Mouse (Mus musculus) MEL (cell line): ENCODE results near the gene Ruvbl1. TPM values are rescaled to one million over a fixed set of nuclear protein-coding genes. Genes with fewer than 3 reads are reported as not detected.

Experiments
- DNase-seq: peaks from one replicate; pipeline ENCODE4 v3.0.0; 2011; ENCODE audit warnings: low read depth, low spot score
- H3K27ac ChIP-seq: 2 replicates; pipeline ENCODE4 v1.5.1; 2012; ENCODE audit warnings: low read depth, mild to moderate bottlenecking, control low read depth, low read length, moderate library complexity; ENCODE audit not compliant: control insufficient read depth
- H3K27me3 ChIP-seq, 2 experiments: fragments of 150-350 bp in 1 of 2; sonication (generic) in 1 of 2; 2 replicates each; pipeline ENCODE4 v1.6.1; 2012; ENCODE audit warnings: low read length in 2 of 2, mild to moderate bottlenecking in 2 of 2, improper control_type of control experiment in 1 of 2, moderate library complexity in 1 of 2; ENCODE audit not compliant: insufficient read depth in 2 of 2, control insufficient read depth in 1 of 2
- H3K36me3 ChIP-seq, 2 experiments: 2 replicates each; pipeline ENCODE4 v1.6.1; 2012 to 2014; ENCODE audit warnings: low read length in 2 of 2, improper control_type of control experiment in 1 of 2, inconsistent platforms in 1 of 2, mild to moderate bottlenecking in 1 of 2; ENCODE audit not compliant: insufficient read depth in 2 of 2, control insufficient read depth in 1 of 2
- H3K4me1 ChIP-seq, 2 experiments: fragments of 150-350 bp in 1 of 2; sonication (generic) in 1 of 2; 2 replicates each; pipeline ENCODE4 v1.6.1; 2012; ENCODE audit warnings: low read length in 2 of 2, improper control_type of control experiment in 1 of 2, mild to moderate bottlenecking in 1 of 2; ENCODE audit not compliant: insufficient read depth in 2 of 2, control insufficient read depth in 1 of 2
- H3K4me3 ChIP-seq, 2 experiments: fragments of 150-350 bp in 1 of 2; sonication (generic) in 1 of 2; 2 replicates each; pipeline ENCODE4 v1.5.1; 2012; ENCODE audit warnings: low read depth in 2 of 2, low read length in 2 of 2, mild to moderate bottlenecking in 2 of 2, moderate library complexity in 2 of 2, control low read depth in 1 of 2, improper control_type of control experiment in 1 of 2; ENCODE audit not compliant: control insufficient read depth in 1 of 2, insufficient read depth in 1 of 2
- H3K79me2 ChIP-seq: 2 replicates; pipeline ENCODE4 v1.6.1; 2012; ENCODE audit warnings: mild to moderate bottlenecking, low read length, moderate library complexity; ENCODE audit not compliant: control insufficient read depth, poor library complexity, insufficient read depth
- H3K9ac ChIP-seq: 2 replicates; pipeline ENCODE4 v1.6.1; 2012; ENCODE audit warnings: low read depth, mild to moderate bottlenecking, control low read depth, low read length, moderate library complexity; ENCODE audit not compliant: control insufficient read depth, poor library complexity, severe bottlenecking
- H3K9me3 ChIP-seq: fragments of 150-350 bp; sonication (generic); replicated peaks from 2 replicates; pipeline ENCODE4 v1.6.1; 2012; ENCODE audit warnings: mild to moderate bottlenecking, low read length, improper control_type of control experiment, moderate library complexity; ENCODE audit not compliant: insufficient read depth
- CHD2 ChIP-seq: IDR thresholded peaks from 2 replicates; pipeline ENCODE4 v1.6.1; 2011; ENCODE audit warnings: low read length, improper control_type of control experiment
- CTCF ChIP-seq, 3 experiments: IDR thresholded peaks in 2 of 3; conservative IDR thresholded peaks in 1 of 3; 2 replicates each; pipeline ENCODE4 v1.5.1; 2011 to 2012; ENCODE audit warnings: low read length in 3 of 3, low read depth in 2 of 3, mild to moderate bottlenecking in 2 of 3, improper control_type of control experiment in 1 of 3, inconsistent platforms in 1 of 3, mixed read lengths in 1 of 3, moderate library complexity in 1 of 3; ENCODE audit not compliant: control insufficient read depth in 1 of 3, insufficient read depth in 1 of 3, poor library complexity in 1 of 3, severe bottlenecking in 1 of 3
- ETS1 ChIP-seq: IDR thresholded peaks from 2 replicates; pipeline ENCODE4 v1.6.1; 2012; ENCODE audit warnings: low read depth, mild to moderate bottlenecking, inconsistent platforms, low read length, improper control_type of control experiment, moderate library complexity
- HCFC1 ChIP-seq: IDR thresholded peaks from 2 replicates; pipeline ENCODE4 v1.6.1; 2012; ENCODE audit warnings: low read depth, mild to moderate bottlenecking, inconsistent platforms, low read length, improper control_type of control experiment, moderate library complexity
- MAFK ChIP-seq: IDR thresholded peaks from 2 replicates; pipeline ENCODE4 v1.6.1; 2011; ENCODE audit warnings: low read depth, mild to moderate bottlenecking, low read length, improper control_type of control experiment, borderline replicate concordance
- MAZ ChIP-seq: IDR thresholded peaks from 2 replicates; pipeline ENCODE4 v1.6.1; 2012; ENCODE audit warnings: low read depth, mild to moderate bottlenecking, inconsistent platforms, low read length, improper control_type of control experiment
- MEF2A ChIP-seq: IDR thresholded peaks from 2 replicates; pipeline ENCODE4 v1.6.1; 2014; ENCODE audit warnings: low read depth, mild to moderate bottlenecking, inconsistent platforms, low read length, improper control_type of control experiment; ENCODE audit not compliant: poor library complexity, insufficient replicate concordance, severe bottlenecking; ENCODE audit errors: extremely low read depth
- MXI1 ChIP-seq: IDR thresholded peaks from 2 replicates; pipeline ENCODE4 v1.6.1; 2011; ENCODE audit warnings: mild to moderate bottlenecking, low read depth, low read length, improper control_type of control experiment
- MYB ChIP-seq: IDR thresholded peaks from 2 replicates; pipeline ENCODE4 v1.6.1; 2011; ENCODE audit warnings: mild to moderate bottlenecking, low read depth, low read length, improper control_type of control experiment
- NELFE ChIP-seq: IDR thresholded peaks from 2 replicates; pipeline ENCODE4 v1.6.1; 2011; ENCODE audit warnings: low read depth, low read length, improper control_type of control experiment
- NRF1 ChIP-seq: IDR thresholded peaks from 2 replicates; pipeline ENCODE4 v1.6.1; 2014; ENCODE audit warnings: low read depth, mild to moderate bottlenecking, inconsistent platforms, low read length, improper control_type of control experiment, moderate library complexity; ENCODE audit not compliant: poor library complexity, insufficient read depth, severe bottlenecking
- POLR2A ChIP-seq, 2 experiments: IDR thresholded peaks; 2 replicates each; pipeline ENCODE4 v1.6.1; 2011 to 2012; ENCODE audit warnings: low read length in 2 of 2, mild to moderate bottlenecking in 2 of 2, control low read depth in 1 of 2, improper control_type of control experiment in 1 of 2, low read depth in 1 of 2, moderate library complexity in 1 of 2; ENCODE audit not compliant: control insufficient read depth in 1 of 2, insufficient read depth in 1 of 2, poor library complexity in 1 of 2
- RAD21 ChIP-seq: IDR thresholded peaks from 2 replicates; pipeline ENCODE4 v1.6.1; 2011; ENCODE audit warnings: mild to moderate bottlenecking, low read depth, low read length, improper control_type of control experiment
- RCOR1 ChIP-seq: IDR thresholded peaks from 2 replicates; pipeline ENCODE4 v1.6.1; 2012; ENCODE audit warnings: low read depth, mild to moderate bottlenecking, inconsistent platforms, low read length, improper control_type of control experiment
- SMC3 ChIP-seq: IDR thresholded peaks from 2 replicates; pipeline ENCODE4 v1.6.1; 2011; ENCODE audit warnings: low read depth, low read length, improper control_type of control experiment
- UBTF ChIP-seq: IDR thresholded peaks from 2 replicates; pipeline ENCODE4 v1.6.1; 2012; ENCODE audit warnings: low read depth, mild to moderate bottlenecking, inconsistent platforms, low read length, improper control_type of control experiment, moderate library complexity, borderline replicate concordance; ENCODE audit not compliant: insufficient read depth
- ZC3H11A ChIP-seq: IDR thresholded peaks from 2 replicates; pipeline ENCODE4 v1.6.1; 2012; ENCODE audit warnings: low read depth, mild to moderate bottlenecking, inconsistent platforms, low read length, improper control_type of control experiment
- ZNF384 ChIP-seq: IDR thresholded peaks from 2 replicates; pipeline ENCODE4 v1.6.1; 2012; ENCODE audit warnings: low read depth, mild to moderate bottlenecking, inconsistent platforms, low read length, improper control_type of control experiment
- polyA plus RNA-seq, 2 experiments: library from polyadenylated mRNA; stranded (reverse) in 1 of 2; unstranded in 1 of 2; fragments of >175 nt in 1 of 2; fragments of >200 nt in 1 of 2; gene quantifications; 2 replicates each; pipeline versions ENCODE4 v1.2.1 to v1.2.4; 2012; ENCODE audit warnings: low replicate concordance in 2 of 2, low read depth in 1 of 2; ENCODE audit not compliant: insufficient read length in 2 of 2, insufficient read depth in 1 of 2, missing spikeins in 1 of 2
- total RNA-seq: library from RNA; depleted of rRNA; stranded (reverse); fragments of 300-350 nt; gene quantifications from 2 replicates; pipeline ENCODE4 v1.2.3, GENCODE M21; 2012

Ruvbl1 gene
- total and polyA plus RNA-seq, 3 experiments, result 146 to 238 (median 232) TPM

DNA sequence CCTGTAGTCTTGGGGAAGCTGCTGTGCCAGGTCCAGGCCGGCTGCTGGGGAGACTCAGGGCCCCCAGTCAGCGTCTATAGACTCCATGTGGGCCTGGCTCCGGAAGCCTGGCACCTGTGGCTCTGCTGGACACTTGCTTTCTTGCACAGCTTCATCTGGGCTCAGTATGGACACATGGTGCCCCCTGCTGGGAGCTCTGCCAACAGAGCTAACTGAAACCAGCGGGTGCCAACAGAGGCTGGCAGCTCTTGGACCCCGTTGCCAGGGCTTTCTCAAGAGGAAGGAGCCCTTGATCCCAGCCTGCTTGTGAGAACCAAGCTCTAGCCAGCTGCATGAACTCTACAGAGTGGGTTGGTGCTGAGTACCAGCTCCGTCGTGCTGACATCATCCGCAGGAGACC lies 21.7 kb downstream of the Ruvbl1 start:
- Histone ChIP-seq H3K27ac (no peak overlapping the region), H3K9me3 (no peaks in the 10 kb centered on the region), H3K79me2 (no peaks in the 10 kb centered on the region; the same call in 1 of the 2 replicates), H3K9ac (no peak overlapping the region), H3K27me3 (no peaks in the 10 kb centered on the region), H3K4me1 (peaks cover 0 to 2% of the 10 kb centered on the region in 2 experiments; a peak in 2 of 4 replicates), H3K4me3 (no peak overlapping the region), H3K36me3 (peaks cover 3 to 16% of the 10 kb centered on the region in 2 experiments)
- DNase-seq, result no peak
- TF ChIP-seq RCOR1 (no peak), POLR2A (IDR thresholded peaks at IDR 0.05; ENCODE audit: control insufficient read depth in 1 of 2, insufficient read depth in 1 of 2, low read depth in 1 of 2, low read length in 2 of 2, poor library complexity in 1 of 2) (no peak), NRF1 (no peak), MEF2A (no peak), UBTF (no peak), ZC3H11A (peak; percentile 18; the same call in 1 of the 2 replicates), SMC3 (peak; percentile 44), ETS1 (no peak), MAZ (no peak), RAD21 (peak; percentile 40), CTCF (IDR thresholded peaks at IDR 0.05 in 2 of 3, conservative IDR thresholded peaks at IDR 0.05 in 1 of 3; ENCODE audit: control insufficient read depth in 1 of 3, insufficient read depth in 1 of 3, low read depth in 2 of 3, low read length in 3 of 3, poor library complexity in 1 of 3, severe bottlenecking in 1 of 3) (peak in 2 of 3 experiments; percentile 43 to 58; a peak in 5 of 6 replicates)

- H3K4me3 ChIP-seq, result no peak overlapping the region
- TF ChIP-seq ZNF384 (no peak), NELFE (no peak), MAFK (no peak), HCFC1 (no peak), MXI1 (no peak), MYB (no peak), CHD2 (no peak)
Observed at GRCm38 (mm10) chr6:88489026-88489425, 23.8 kb downstream of the Ruvbl1 start.

More at GRCm38 (mm10) chr6:88489026-88489425, 23.8 kb downstream of the Ruvbl1 start:
- Histone ChIP-seq H3K36me3 (peaks cover 3 to 14% of the 10 kb centered on the region in 2 experiments), H3K9ac (no peak overlapping the region), H3K27me3 (no peaks in the 10 kb centered on the region), H3K27ac (no peak overlapping the region), H3K9me3 (no peaks in the 10 kb centered on the region), H3K79me2 (no peaks in the 10 kb centered on the region; the same call in 1 of the 2 replicates), H3K4me1 (peaks cover 0 to 2% of the 10 kb centered on the region in 2 experiments; a peak in 2 of 4 replicates)
- DNase-seq, result no peak
